Mouse (Mus musculus): ENCODE measurements around the gene 6030468B19Rik.

DNA sequence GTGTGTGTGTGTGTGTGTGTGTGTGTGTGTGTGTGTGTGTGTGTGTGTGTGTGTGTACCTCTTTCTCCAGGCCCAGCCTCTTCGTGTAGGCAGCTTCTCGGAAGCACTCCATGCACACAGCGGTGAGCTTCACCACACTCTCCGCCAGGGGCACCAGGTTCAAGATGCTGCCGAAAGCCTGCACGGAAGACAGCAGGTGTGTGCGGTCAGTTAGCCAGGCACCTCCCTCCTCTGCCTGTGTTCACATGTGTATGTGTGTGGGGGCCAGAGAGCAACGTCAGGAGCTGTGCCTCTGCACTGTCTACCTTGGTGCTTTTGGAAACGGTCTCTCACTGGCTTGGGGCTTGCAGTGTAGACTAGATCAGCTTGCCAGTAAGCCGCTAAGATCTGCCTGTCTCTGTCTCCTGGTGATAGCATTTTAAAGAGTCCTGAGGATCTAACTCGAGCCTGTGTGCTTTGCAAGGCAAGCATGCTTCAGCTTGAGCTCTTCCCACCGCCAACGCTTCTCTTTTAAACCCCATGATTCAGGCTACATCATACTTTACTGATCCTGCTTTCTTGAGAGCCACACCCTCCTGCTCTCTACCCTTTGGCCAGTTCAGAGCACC is 19.0 kb downstream of the 6030468B19Rik start:
- no peak for TF ChIP-seq POLR2A (IDR thresholded peaks at IDR 0.05; ENCODE audit: insufficient read length, low read depth)
- no peak for TF ChIP-seq USF1 (IDR thresholded peaks at IDR 0.05; ENCODE audit: low read depth)
- TF ChIP-seq MYOG (IDR thresholded peaks at IDR 0.05; ENCODE audit: control insufficient read depth in 1 of 3, insufficient read depth in 1 of 3, insufficient read length in 2 of 3, low read depth in 2 of 3), result no peak
- TF ChIP-seq POLR2AphosphoS2 (IDR thresholded peaks at IDR 0.05; ENCODE audit: insufficient read length, low read depth), result no peak
- TF ChIP-seq MAX (IDR thresholded peaks at IDR 0.05; ENCODE audit: low read depth), result no peak
- no peak for TF ChIP-seq SRF (IDR thresholded peaks at IDR 0.05; ENCODE audit: control insufficient read depth, insufficient read length, low read depth)
